Mouse (Mus musculus) adrenal gland, adult 2 months (tissue): ENCODE data around the gene Pnpla1. TPM values are rescaled to one million over a fixed set of nuclear protein-coding genes. Genes with fewer than 3 reads are reported as not detected.

ENCODE experiments used
- DNase-seq: peaks from one replicate; pipeline ENCODE4 v3.0.0; 2021
- polyA plus RNA-seq: library from polyadenylated mRNA; depleted of rRNA; stranded (reverse); fragments of >200 nt; gene quantifications from 2 replicates; pipeline ENCODE4 v1.2.3, GENCODE M21; 2012; rRNA removed
- total RNA-seq, 2 experiments: library from RNA; stranded (reverse); gene quantifications; 2 replicates each; pipeline ENCODE4 v1.2.3; 2021

The Pnpla1 gene
- total and polyA plus RNA-seq, 3 experiments, result 0.09 to 0.52 TPM; not detected in 1

DNA sequence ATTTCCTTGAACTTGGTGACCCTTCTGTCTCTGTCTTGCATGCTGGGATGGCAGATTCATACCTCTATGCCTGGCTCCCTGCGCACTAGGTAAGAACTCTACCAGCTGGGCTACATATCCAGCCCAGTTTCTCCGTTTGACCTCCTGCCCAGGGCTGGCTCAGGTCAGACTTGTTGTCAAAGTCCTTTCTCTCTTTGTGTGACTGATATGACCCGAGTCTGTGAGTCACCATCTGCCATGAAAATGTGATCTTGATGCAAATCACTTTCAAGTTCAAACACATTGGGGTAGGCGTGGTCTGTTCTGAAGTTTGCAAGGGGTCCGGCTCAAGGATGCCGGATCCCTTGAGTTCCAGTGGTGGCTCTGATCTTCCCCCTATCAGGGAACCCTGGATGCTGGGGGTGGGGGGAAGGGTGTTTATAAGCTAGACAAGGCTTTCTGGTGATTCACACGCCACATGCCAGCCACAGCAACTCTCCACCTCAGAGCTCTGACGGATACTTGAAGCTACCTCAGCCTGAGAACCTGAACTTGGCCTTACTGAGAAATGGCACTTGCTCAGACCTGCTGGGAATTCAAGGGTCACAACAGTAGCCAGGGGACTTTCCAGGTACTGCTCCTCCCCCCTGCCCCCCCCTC is 66.9 kb downstream of the Pnpla1 start:
- peak; percentile 62 for DNase-seq

DNA sequence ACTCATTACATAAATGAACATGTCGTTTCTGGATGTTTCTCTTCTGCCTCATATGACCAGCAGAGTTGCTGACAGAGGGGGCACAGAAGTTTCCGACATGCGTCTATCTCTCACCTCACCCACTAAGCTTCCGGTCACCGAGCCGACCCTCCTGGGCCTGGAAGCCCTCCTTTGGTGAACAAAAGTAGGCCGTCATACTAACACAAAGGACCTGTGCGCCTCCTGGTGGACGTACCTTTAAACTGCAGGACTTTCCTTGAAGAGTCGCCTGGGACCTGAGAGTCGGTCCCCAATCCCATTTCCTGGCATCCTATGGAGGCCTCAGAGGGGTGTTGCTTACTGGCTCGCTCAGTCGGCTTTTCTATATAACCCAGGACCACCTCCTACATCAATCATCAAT is 68.2 kb downstream of the Pnpla1 start:
- DNase-seq, result peak; percentile 75

DNA sequence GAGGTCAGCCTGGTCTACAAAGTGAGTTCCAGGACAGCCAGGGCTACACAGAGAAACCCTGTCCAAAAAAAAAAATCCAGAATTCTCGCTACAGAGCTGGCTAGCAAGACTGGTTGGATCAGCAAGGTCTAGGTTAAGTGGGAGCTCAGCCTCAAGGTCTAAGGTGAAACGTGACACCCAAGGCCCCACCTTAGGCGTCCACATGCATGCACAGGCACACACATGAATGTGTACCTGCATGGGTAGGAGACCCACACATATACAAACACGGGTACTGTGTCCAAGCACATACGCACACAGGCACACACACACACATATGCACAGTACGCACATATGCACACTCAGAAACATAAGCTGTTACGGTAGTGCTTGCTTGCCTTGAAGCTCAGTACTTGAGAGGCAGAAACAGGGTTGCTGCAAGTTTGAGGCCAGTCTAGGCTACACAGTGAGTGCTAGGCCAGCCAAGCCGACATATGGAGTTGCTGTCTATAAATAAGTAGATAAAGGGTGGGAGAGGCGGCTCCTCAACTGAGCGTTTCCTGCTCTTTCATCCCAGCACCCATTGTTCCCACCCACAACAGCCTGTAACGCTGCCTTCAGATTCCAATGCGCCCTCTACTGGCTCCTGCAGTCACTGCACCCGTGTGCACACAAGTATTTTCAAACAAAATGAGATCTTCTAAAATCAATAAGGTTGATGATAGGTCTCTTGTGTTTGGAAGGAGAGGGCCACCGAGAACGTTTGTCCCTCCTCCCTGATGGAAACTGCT is 68.8 kb downstream of the Pnpla1 start:
- DNase-seq, result peak; percentile 48

DNA sequence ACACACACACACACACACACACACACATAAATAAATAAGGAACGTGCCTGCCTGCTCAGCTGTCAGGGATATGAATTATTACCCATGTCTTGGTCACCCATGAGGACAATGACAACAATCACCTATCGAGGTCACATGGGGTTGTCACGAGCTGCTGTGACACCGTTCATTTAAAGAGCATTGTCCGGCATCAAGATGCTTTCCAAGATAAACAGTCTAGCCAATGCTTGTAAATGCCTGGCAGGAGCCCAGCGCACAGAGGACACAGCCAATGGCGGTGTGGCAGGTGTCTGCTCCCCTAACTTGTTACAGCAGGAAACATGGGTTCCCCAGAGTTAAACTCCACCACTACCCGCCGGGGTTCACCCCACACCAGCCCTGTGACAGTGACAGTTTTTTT is 69.8 kb downstream of the Pnpla1 start:
- DNase-seq, result no peak

GRCm38 (mm10) chr17:28929369-28929768 is 71.2 kb downstream of the Pnpla1 start:
- DNase-seq, result no peak

- peak; percentile 94 for DNase-seq
These were observed 72.3 kb downstream of the Pnpla1 start for GRCm38 (mm10) chr17:28930392-28931074.

DNA sequence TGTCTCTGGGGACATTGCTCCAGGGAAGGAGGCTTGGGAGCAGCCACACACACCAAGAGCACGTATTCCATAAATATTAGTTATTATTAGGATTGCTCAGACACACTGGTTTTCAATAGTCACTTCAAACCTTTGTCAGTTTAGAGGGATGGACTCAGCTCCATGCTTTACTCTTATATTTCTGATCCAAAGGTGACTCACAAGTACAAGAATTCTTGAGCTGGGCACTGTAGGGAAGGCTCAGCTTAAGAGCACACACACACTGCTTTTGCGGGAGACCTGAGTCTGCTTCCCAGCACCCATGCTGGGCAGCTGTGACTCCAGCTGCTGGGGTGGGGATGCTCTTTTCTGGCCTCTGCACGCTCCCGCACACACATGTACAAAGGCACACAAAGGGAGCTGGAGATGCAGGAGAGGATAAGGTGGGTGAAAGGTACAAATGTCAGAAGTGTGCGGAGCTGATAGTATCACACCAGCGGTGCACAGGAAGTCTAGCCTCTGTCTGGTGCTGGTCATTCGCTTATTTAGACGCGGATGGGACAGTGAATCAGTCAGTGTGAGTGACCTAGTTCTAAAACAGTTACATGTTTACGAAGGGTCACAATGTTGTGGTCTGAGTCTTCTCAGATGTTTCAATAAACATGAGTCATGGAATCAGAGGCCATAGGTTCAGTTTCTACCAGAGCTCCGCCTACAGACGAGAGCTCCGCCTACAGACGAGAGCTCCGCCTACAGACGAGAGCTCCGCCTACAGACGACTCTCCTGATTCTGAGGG is 73.4 kb downstream of the Pnpla1 start:
- DNase-seq, result peak; percentile 33

GRCm38 (mm10) chr17:28932274-28932673 is 74.1 kb downstream of the Pnpla1 start:
- no peak for DNase-seq

DNA sequence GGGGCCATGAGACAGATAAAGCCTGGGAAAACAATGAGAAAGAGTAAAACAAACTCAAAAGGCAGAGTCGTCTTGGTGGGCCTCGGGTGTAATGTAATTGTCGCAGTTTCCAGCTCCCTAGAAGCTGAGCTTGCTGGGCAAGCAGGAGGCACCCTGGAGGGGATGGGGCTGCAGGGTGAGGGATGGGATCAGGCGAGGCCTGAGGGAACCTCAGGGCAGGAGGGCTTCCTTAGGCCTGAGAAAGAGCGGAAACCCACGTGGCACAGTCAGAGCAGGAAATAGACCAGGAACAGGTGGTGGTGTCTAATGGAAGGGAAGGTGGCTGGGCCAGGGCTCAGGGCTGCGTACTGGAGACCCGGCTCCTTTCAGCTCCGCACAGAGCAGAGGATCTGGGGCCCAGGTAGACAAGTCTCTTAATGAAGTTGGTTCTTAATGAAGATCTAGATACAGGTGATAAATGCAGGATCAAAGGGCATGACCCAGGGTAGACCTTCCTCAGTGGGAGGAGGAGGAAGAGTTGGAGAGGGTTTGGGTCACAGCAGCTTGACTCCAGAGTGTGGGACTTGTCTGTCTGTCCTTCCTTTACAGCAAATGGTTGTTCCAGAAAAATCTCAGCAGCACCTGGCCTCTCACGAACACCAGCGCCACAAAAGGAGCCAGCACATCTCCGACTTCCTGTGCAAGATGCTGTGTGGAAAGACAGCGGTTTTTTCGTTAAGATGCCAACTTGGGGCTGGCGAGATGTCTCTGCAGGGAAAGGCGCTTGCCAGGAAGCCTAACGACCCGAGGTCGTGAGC is 76.1 kb downstream of the Pnpla1 start:
- no peak for DNase-seq

DNA sequence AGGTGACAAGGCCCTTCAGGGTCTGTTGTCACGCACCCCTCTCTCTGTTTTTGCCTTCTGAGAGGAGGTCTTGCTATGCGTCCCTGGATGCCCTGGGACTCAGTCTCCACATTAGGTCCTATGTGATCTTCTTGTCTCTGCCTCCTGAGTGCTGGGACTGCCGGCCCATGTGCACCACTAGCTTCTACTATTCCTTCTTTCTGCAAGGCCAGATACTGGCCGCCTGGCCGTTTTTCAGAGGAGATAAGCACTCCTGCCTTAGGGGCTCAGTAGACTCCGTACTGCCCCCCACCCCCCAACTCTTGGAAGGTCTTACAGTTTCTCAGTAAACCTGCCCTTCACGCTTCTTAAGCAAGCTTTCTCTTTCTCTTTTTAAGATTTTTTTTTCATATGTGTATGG is 77.9 kb downstream of the Pnpla1 start:
- DNase-seq, result no peak

GRCm38 (mm10) chr17:28936622-28937345 is 78.6 kb downstream of the Pnpla1 start:
- peak; percentile 35 for DNase-seq

Other genes starting within 250 kb of the Pnpla1 start
- gene Srpk1, start 235.7 kb upstream of the Pnpla1 start, total RNA-seq, result 10 to 100 TPM; 60.1 to 60.6 TPM
- gene Srpk1, start 235.7 kb upstream of the Pnpla1 start, polyA plus RNA-seq, result 11.3 and 12.0 TPM in 2 replicates
- 1 to 10 TPM; 1.2 to 1.3 TPM for gene Slc26a8, start 168.2 kb upstream of the Pnpla1 start, total RNA-seq
- gene Slc26a8, start 168.2 kb upstream of the Pnpla1 start, polyA plus RNA-seq, result 1.1 TPM in 2 replicates
- 10 to 100 TPM; 74.4 to 85.2 TPM for gene Mapk14, start 167.1 kb upstream of the Pnpla1 start, total RNA-seq
- gene Mapk14, start 167.1 kb upstream of the Pnpla1 start, polyA plus RNA-seq, result 52.9 and 65.3 TPM in 2 replicates
- 1 to 10 TPM in 1 of 2 experiments, not detected in 1; 1.7 TPM for gene AC170998.1, start 132.3 kb upstream of the Pnpla1 start, total RNA-seq
- 0.31 and 0.40 TPM in 2 replicates for gene AC170998.1, start 132.3 kb upstream of the Pnpla1 start, polyA plus RNA-seq
- gene Mapk13, start 89.1 kb upstream of the Pnpla1 start, total RNA-seq, result 100 to 1,000 TPM in 1 of 2 experiments, 10 to 100 TPM in 1; 97.4 to 350 TPM
- 193 and 279 TPM in 2 replicates for gene Mapk13, start 89.1 kb upstream of the Pnpla1 start, polyA plus RNA-seq
- gene Brpf3, start 57.3 kb upstream of the Pnpla1 start, total RNA-seq, result 100 to 1,000 TPM in 1 of 2 experiments, 10 to 100 TPM in 1; 65.1 to 134 TPM
- 60.3 and 70.1 TPM in 2 replicates for gene Brpf3, start 57.3 kb upstream of the Pnpla1 start, polyA plus RNA-seq
- not detected for gene 4930539E08Rik, start 56.9 kb downstream of the Pnpla1 start, total RNA-seq
- 0.03 TPM in 1 of 2 replicates, not detected in the other for gene 4930539E08Rik, start 56.9 kb downstream of the Pnpla1 start, polyA plus RNA-seq
- not detected for gene Pxt1, start 85.4 kb downstream of the Pnpla1 start, total RNA-seq
- 0.80 and 1.0 TPM in 2 replicates for gene Pxt1, start 85.4 kb downstream of the Pnpla1 start, polyA plus RNA-seq
- 10 to 100 TPM; 48.2 to 63.7 TPM for gene Kctd20, start 93.5 kb downstream of the Pnpla1 start, total RNA-seq
- gene Kctd20, start 93.5 kb downstream of the Pnpla1 start, polyA plus RNA-seq, result 23.5 and 32.7 TPM in 2 replicates
- 10 to 100 TPM; 50.5 to 52.6 TPM for gene Stk38, start 149.6 kb downstream of the Pnpla1 start, total RNA-seq
- gene Stk38, start 149.6 kb downstream of the Pnpla1 start, polyA plus RNA-seq, result 151 and 161 TPM in 2 replicates
- 100 to 1,000 TPM in 1 of 2 experiments, 10 to 100 TPM in 1; 94.0 to 149 TPM for gene Srsf3, start 174.2 kb downstream of the Pnpla1 start, total RNA-seq
- gene Srsf3, start 174.2 kb downstream of the Pnpla1 start, polyA plus RNA-seq, result 161 and 183 TPM in 2 replicates
- 100 to 1,000 TPM in 1 of 2 experiments, 10 to 100 TPM in 1; 36.4 to 108 TPM for gene Cdkn1a, start 232.6 kb downstream of the Pnpla1 start, total RNA-seq
- 32.2 and 33.7 TPM in 2 replicates for gene Cdkn1a, start 232.6 kb downstream of the Pnpla1 start, polyA plus RNA-seq